Mouse (Mus musculus): ENCODE data around the gene Grin2b.
"Not testable (repeated sequence)": the region's sequence is repeated elsewhere in the genome, so short reads cannot be mapped to it uniquely, and the experiment has no call there.

Grin2b gene

DNA sequence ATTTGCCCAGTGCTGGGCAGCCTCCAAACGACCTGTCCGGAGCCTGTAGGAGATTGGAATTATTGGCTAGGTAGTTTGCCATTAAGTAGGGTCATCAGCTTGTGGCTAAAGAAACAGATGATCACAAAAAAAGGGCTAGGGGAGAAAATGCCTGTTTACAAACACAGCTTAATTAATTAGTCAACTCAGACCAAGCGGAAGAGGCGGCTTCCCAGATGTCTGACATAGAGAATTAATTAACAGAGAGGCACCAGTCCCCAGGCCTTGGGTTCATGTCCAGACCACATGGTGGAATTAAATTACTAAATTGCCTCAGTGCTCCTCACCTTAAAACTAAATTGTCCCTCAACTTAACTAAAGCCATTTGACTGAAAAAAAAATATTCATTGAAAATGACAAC lies 376.4 kb downstream of the Grin2b start:
- DNase-seq = no peak

DNA sequence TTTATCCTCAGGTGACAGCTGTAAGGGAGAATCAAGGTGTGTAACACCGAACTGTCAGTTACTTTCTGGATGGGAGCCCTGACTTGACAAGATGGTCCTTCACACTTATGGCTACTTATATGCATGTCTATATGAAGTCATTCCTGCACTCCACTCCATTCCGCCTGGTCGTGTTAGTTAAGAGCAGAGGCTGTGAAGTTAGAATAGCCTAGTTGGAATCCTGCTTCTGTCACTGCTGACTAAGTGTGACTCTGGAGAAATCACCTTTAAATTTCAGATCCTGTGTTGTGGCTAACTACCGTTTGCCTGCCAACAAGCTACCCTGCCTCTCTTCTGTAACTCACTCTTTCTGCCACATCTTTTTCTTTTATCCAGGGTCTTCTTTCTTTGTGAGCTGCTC lies 381.9 kb downstream of the Grin2b start:
- DNase-seq = no peak

DNA sequence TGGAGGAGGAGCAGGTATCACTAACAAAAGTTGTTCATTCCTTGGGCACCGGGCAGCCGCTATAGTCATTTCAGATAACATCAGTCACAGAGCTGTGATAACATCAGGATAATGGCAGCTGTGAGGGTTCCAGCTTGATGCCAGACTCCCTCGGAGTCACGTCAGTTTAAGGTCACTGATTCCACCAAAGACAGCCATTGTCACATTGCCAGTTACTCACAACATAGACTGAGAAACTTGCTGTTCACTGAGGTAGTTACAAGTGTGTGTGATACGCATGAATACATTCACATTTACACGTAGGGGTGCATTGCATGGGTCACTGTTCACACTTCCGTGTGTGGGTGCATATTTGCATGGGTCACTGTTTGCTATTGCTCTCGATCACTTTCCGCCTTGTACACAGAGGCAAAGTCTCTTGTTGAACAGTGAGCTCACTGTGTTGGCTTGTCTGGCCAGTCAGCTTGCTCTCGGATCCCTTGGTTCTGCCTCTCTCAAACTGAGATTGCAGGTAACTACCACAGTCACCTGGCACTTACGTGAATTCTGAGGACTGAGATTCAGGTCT lies 383.6 kb downstream of the Grin2b start:
- DNase-seq = no peak

DNA sequence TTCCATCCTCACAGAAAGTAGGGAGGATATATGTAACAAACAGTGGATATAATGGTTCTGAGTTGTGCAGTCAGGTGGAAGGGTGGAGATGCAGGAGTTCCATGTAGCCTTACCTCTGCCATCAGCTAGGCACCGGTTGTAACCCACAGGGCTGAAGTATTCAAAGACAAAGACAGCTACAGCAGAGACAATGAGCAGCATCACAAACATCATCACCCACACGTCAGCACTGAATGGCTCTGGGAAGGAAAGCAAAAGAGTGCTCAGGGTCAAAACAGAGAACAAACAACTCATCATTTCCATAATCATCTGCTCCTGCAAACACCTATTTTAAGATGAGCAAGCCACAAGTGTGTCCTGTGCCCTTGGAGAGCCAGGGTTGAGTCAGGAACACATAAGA lies 398.6 kb downstream of the Grin2b start:
- no peak for DNase-seq

DNA sequence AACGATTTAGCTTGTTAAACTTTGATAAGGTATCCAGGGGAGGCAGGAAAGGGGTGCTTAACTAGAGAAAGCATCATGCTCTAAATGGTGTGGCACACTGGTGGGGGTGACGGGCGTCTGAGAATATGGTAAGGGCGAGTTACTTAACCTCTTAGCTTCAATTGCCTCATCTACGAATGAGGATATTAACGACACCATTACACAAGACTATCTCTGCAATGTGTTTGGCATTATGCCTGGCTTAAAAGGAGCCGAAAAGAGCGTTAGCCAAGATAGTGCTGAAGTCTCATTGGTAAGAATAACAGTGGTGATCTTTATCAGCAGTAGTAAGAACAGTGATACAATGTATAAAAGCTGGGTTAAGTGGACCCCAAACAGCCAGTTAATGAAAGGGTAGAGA lies 405.7 kb downstream of the Grin2b start:
- no peak for DNase-seq

DNA sequence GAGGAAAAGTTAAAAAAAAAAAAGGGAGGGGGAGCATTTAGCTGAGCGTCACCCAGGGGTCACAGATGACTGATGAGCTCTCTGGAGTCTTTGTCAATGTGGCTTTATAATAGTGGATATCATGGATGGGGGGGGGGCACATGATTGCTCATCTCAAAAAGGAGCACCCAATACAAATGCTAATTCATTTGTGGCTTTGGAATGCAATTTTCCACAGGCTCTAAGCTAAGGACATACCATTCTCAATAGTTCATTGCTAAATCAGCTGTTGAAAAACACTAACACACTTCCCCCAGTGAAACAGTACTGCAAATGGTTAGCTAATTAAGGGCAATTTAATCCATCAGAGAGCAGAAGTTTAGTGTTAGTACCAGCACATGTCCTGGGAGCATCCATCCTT lies 414.6 kb downstream of the Grin2b start:
- DNase-seq = no peak

DNA sequence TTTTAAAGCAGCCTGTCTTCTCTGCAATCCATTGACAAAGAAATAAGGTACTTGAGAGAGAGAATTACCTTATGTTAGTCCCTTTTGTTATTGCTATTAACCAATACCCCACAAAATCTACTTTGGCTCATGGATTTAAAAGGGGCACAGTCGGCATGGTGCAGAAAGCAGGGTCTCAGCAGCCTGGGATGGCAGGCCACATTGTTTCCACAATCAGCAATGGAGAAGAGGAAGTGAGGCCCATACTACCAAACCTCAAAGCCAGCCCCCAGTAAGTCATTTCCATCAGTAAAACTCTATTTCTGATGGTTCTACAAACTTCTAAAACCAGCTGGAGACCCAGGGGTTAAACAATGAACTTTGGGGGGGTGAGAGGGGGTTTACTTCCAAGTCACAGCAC lies 417.2 kb downstream of the Grin2b start:
- DNase-seq = no peak

DNA sequence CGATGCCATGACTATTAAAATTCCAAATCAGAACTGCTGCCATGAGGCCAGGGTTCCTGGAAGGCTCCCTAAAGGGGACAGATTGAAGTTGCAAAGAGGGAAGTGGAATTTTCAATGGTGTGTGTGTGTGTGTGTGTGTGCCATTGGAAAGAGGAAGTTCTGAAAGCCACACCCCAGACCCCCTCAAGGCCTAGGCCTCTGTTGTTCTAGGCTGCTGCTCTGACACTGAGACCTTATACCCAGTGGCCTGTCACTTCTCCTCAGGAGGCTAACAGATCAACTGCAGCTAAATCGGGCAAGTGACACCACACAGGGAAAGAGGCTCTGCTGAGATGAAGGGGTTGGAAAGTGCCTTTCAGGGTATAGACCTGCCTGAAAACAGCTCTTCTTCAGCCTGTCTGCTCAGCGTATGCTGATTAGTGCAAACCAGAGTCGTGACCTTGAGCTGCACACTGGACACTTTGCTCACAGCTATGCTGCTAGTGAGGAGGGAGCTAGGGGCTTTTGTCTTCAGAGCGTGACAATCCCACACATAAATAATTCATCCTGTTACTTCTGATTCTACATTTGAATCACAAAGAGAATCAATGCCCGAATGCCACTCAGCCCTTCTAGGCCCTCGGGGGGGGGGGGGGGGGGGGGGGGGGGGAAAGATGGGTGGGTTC lies 424.8 kb downstream of the Grin2b start:
- DNase-seq = peak; percentile 43

DNA sequence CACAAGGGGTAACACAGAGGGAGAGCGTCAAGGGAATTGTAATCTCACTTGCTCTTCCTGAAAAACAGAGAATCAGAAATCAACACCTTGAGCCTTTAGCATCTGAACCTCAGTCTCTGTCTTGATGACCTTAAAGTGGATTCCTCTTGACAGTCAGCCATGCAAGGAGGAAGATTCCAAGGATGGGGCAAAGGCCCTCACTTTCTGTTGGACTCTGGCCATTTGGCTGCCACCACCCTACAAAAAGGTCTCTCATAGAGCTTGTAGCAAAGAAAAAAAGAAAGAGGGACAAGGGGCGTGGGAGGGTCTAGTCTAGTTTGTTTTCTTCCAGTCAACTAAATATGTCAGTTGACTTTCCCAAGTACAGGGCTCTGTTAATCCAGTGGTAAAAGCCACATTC lies 427.7 kb downstream of the Grin2b start:
- DNase-seq = no peak

DNA sequence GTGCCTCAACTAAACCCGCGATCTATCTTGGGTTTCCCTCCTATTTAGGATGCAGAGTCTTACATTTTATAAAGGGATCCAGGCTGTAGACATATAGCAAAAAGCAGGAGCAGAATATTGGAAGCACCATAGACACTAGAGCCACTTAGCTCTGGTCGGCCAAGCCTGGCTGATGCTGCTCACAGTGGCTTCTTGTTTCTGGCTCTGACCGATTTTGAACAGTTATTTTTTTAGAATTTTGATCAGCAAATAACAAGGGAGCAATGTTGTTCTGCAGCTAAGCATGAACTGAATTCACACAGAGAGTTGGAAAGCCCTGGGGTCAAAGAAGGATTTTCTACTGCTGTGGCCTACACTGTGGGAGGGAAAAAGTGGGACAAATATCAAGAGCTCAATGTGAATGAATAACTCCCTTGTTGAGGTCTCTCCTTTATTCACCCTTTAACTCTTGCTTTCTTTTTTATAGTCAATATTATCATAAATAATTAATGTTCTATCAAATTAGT lies 439.0 kb downstream of the Grin2b start:
- no peak for DNase-seq

DNA sequence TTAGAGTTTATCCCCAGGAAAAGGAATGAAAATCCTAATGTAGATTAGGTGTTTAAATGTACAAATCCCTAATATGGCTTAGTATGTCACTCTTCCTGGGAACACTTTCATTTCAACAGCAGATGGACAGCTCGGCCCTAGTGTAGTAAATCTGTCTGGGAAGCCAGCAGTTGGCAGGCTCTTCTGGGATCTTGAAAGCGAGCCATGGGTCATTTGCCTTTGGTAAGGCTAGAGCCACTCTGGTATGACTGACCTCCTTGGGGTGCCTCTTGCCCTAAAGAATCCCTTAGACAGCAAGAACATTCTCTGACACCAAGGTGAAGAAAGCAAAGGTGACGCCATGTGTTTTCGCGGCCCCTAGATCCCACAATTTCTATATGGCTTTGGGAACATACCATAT lies 446.2 kb downstream of the Grin2b start:
- DNase-seq = no peak

DNA sequence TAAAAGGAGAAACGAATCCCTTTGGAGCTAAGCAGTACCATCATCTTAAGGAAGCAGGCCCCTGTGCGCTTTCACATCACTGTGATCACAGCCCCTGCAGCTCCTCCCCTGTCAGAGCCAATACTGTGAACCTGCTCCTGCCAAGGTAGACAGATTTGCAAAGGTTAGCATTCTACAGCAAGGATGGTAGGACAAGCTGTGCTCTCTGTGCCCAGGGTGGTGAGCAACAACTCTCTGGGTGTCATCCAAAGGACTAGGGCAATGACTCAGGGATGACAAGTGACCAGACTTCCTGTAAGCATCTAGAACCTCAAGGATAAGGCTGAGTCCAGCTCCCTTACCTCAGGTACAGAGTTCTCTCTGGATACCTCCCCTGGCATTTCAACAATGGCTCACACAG lies 451.6 kb downstream of the Grin2b start:
- no peak for DNase-seq

DNA sequence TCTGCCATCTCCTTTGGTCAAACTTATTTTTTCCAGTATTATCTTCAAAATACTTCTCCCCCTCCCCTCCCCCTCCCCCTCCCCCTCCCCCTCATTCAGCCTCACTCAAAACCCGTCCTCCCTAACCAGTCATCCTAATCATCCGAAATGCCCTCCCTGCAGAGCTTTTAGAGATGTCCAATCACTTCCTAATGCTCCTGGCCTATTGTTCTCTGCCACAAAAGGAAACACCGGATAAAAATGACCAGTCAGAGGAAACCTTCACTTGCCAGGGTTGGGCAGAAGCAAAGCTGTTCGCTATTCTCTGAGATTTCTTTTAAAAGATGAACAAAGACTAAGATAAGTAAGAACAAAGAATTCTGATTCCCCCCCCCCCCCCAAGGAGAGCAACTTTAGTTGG lies 458.4 kb downstream of the Grin2b start:
- DNase-seq = no peak

DNA sequence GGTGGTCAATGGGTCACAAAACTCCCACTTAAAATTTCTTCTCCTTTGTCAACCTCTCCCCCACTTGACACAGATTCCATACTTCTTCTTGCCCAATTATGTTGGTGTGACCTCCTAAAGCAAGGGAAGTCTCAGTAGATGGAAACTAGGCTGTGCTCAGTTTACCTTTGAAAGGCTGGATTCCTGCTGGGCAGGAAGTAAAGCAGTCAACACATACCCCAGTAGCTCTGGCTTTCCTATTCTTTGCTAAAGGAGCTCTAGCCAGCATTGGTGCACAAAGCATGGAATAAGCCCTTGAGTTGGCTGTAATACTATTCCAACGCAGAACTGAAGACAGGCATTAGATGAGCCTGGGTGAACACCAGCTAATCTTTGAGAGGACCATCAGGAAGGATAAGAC lies 459.1 kb downstream of the Grin2b start:
- no peak for DNase-seq

DNA sequence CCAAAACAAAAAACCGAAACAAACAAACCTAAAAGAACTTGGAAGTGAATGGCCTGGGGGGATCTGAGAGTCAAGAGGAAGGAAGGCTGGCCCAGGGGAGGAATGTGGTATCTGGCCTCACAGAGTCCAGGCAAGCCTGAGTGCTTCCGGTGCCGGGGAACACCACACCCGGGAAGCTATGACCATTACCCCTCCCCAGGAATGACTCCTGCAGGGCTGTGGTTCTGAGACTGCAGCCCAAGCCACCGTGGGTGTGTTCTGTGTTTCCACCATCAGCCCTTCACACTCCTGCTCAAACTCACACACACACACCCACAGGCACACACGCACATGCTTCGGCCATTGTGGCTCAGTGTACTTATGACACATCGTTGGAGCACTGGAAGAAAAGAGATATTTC lies 459.6 kb downstream of the Grin2b start:
- DNase-seq = no peak

DNA sequence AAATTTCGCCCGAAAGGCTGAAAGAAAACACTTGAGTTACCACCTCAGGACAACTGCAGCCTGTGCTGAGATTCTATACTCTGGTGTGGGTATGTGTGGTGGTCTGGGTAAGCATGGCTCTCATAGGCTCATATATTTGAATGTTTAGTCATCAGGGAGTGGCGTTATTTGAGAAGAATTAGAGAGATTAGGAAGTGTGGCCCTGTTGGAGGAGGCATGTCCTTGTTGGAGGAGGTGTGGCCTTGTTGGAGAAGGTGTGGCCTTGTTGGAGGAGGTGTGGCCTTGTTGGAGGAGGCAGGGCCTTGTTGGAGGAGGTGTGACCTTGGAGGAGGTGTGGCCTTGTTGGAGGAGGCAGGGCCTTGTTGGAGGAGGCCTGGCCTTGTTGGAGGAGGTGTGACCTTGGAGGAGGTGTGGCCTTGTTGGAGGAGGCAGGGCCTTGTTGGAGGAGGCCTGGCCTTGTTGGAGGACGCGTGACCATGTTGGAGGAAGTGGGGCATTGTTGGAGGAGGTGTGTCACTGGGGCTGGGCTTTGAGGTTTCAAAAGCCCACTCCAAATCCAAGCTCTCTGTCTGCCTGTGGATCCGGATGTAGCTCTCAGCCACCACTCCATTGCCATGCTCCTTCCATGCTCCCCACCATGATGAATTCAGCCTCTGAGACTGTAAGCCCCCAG lies 466.3 kb downstream of the Grin2b start:
- DNase-seq = not testable (repeated sequence)

DNA sequence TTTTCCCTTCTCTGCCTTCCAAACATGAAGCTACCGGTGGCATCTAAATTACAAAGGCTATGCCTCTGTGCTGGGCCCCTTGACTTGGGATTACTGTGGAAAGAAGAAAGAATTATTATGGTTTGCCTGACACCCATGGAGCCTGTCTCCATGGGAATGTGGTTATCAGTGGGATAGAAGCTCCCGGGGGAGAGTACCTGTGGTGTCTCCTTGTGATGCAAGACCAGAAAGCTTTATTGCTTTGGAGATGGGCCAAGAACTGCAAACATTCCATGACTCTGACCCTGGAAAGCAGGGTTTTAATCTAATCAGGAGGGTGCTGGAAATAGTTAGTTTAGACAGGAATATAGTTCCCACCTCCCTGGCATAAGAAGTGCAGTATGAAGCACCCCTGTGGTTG lies 469.7 kb downstream of the Grin2b start:
- DNase-seq = no peak

DNA sequence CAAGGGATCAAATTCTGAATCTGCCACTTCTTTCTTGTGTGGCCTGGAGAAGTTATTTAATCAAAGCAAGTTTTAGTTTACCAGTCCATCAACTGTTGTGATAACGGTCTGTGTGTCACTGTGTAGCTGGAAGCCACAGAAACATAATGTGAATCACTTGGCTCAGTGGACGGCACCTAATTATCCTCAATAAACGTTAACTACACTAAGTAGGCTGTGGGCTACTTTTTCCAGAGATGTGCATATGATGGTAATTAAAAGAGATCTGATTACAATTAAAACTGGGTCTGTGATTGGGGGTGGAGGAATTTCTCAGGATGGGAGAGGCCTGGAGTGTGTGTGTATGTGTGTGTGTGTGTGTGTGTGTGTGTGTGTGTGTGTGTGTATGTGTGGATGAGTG lies 471.9 kb downstream of the Grin2b start:
- DNase-seq = no peak

DNA sequence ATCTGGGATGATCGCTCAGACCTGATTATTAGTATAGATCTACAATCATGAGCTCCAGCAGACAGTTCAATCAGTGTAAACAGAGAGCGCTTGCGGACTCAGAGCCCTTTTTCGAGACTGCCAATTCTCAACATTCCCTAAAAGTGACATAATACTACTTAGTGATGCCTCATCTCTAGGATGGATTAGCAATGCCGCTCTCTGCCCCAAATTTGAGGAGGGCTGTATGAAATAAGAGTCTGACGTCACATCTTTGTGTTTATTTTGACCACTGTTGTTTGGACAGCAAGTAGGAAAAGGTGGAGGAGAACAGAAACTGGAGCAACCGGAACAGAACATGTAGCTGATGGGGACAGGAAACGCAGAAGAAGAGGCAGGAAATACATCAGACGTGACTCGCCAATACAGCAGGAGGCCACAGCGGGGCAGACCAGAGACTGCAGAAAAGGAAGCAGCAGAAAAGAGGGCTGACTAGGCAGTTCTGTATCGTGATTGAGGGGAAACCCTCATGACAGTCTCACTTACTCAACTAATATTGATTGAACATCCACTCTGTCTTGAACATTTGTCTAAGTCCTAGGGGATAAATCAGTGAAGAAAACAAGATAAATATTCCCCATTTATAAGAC lies 472.5 kb downstream of the Grin2b start:
- DNase-seq = peak; percentile 11

DNA sequence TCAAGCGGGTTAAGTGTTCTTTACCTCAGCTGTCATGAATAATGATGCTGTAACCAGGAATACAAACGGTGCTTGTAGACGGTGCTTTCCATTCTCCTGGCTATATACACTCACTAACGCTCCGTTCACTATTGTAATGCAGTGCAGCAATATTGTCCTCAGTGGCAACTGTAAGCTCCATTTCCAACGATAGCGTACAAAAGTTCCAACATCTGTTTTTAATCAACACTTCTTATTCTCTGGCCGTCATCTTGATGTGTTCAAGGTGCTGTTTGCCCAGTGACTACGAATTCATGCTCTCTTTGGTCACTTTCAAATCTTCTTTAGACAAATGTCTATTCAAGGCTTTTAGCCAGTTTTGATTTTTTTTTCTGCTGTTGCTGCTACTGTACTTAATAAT lies 480.8 kb downstream of the Grin2b start:
- peak; percentile 60 for DNase-seq

DNA sequence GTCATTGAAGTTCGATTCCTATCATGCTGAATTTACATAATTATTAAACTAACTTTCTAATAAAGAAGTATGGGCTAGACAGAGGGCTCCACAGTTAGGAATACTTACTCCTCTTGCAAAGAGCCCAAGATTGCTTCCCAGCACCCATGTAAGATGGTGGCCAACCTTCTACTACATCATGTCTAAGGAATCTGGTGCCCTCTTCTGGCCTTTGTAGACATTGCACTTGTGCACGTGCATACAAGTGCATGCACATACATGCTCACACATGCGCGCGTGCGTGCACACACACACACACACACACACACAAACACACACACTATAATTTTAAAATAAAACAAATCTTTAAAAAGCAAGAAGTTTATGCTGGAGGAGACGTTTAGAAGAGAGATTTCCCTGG lies 481.8 kb downstream of the Grin2b start:
- no peak for DNase-seq

DNA sequence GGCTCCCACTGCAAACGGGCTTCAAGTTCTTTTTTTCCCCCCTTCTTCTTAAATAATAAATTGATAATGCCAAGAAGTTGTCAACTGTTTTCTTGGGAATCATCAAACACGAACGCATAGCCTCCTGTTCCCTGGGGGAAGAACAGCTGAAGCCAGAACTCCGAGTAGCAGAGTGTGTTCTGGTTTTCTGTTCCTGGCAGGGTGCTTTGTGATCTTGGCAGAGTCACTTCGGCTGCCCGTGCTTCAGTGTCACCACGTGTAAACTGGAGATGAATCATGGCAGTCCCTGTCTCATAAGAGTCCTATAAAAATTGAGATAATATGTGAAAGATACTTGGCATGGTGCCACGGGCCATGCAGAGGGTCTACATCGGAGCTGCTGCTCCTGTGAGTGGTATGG lies 485.4 kb downstream of the Grin2b start:
- no peak for DNase-seq

DNA sequence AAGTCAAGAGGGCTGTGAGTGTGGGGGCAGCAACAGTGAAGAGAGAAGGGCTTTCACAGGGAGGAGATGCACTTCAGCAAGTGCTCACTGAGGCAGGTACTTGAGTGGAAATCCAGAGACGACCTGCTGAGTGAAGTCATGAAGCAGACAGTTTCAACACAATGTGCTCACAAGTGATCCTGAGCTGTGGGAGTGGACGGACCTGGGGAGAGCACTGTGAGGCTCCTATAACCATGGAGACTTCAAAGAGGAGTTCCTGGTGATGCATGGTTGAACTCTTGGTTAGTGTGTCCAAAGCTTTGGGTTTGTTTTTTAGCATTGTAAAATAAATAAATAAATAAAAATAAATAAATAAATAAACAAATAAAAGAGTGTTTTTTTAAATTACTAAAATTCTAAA lies 489.1 kb downstream of the Grin2b start:
- DNase-seq = no peak

DNA sequence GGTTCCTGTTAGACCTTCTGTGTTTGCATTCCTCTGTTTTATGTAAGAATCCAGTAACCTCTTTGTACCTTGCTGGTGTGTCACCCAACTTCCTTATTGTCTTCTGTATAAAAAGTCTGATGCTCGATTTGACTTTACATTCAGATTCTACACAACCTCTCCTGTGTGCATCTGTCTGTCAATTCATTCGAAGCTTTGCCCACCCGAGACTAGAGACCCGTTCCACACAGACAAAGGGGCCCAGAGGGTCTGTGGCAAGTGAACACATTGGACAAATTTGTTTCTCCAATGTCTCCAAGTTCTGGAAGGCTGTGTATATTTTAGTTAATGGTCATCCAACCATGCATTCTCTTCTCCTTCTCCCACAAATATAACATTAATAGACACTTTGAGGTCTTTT lies 491.9 kb downstream of the Grin2b start:
- not testable (repeated sequence) for DNase-seq

All from embryo, embryonic 11 days (tissue).